Mouse (Mus musculus) kidney, adult 18-20 months (tissue): Measurements from ENCODE around the gene Arhgef3.
A peak's percentile ranks its signal among the peaks of the same experiment; 100 is the strongest.

Source experiments
- DNase-seq: peaks from one replicate; pipeline ENCODE4 v3.0.0; 2021

Arhgef3 gene

GRCm38 (mm10) chr14:27115991-27116390 lies 1.3 kb downstream of the Arhgef3 start:
- DNase-seq, result peak; percentile 31

- no peak for DNase-seq
Observed at GRCm38 (mm10) chr14:27116577-27117165, 2.0 kb downstream of the Arhgef3 start.

DNA sequence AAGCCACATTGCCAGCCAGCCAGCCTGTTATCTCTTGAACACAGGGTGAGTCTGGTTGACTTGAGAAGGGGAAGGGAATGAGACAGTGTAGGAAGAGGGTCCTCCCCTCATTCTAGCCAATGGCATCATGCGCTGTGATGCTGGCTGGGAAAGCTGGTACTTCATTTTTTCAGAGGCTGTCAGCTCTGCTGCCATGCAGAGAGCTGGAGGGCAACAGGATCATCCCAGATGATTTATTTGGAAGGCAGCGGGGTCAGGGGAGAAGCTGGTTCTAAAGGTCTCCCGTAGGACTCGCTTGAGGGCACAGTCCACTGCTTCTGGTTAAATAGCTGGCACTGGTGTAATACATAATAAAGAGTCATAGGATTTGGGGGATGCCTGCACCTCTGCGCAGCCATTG lies 3.8 kb downstream of the Arhgef3 start:
- peak; percentile 51 for DNase-seq

DNA sequence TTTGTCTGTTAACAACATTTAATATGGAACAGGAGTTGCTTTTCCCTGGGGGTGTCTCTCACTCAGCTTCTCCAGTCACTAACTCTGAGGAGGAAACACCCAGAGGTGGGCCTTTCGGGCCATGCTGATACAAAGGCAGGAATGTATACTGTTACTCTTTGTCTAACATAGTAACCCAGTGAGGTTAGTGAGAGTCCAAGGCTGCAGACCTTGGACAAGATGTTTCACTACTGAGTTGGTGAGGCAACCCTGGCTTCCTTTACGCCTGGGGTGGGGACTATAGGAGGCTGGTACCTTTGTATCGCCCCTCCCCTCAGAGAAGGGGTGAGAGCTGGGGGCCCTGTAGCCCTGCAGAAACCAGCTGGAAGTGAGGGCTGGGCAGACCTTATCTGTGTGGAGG lies 7.9 kb downstream of the Arhgef3 start:
- no peak for DNase-seq

DNA sequence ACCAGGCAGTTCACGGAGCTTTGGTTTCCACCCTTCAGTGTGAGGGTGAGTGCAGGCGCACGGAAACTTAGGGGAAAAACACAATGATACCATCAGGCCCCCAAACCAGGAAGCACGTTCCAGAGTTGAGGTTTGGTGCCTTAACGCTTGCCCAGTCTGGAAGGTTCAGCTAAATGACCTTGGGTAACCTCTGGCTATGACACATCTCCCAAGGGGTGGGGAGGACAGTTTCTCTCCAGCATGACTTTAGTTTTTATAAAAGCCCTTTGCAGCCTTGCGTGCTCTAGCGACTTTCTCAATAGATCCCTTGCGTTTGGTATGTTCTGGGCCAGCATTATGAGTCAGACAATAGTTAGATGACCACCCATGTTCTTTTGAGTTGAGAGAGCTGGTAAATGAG lies 8.8 kb downstream of the Arhgef3 start:
- DNase-seq, result no peak

GRCm38 (mm10) chr14:27130031-27130430 lies 15.3 kb downstream of the Arhgef3 start:
- DNase-seq, result no peak

GRCm38 (mm10) chr14:27130676-27131075 lies 16.0 kb downstream of the Arhgef3 start:
- no peak for DNase-seq

DNA sequence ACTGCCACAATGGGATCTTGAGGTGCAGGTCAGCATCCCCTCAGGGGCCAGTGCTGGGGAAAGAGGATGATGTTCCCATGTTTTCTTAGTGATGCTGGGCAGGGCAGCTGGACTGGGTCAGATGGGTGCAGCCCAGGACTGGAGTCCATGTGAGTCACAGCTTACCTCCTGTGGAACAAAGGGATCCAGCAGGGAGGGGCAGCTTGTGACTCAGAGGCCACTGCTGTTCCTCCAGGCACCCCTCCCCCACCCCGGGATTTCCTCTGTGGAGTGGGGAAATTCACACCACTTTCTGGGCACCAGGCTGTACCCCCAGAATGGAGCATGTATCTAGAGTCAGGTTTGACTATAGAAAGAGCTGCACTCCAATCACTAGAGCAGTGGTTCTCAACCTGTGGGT lies 16.8 kb downstream of the Arhgef3 start:
- DNase-seq, result no peak

GRCm38 (mm10) chr14:27138891-27139290 lies 24.2 kb downstream of the Arhgef3 start:
- DNase-seq, result no peak

DNA sequence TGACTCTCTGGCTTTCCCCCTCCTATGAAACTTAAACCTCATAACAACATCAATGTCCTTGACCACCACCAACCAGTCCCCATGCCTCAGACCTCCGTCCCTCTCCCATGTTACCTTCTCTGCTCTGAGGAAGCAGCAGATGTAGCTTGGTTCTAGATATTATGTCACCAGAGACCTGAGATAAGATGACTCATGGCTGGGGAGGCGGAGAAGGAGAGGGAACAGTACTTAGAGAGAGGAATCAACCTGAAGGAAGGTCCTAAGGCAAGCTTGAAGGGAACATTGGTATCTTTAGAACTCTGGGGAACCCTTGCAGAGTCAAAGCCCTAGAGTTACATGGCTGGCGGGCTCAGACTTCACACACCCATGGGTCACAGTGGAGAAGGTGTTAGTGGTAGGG lies 25.3 kb downstream of the Arhgef3 start:
- DNase-seq, result no peak

GRCm38 (mm10) chr14:27141486-27141885 lies 26.8 kb downstream of the Arhgef3 start:
- no peak for DNase-seq

- DNase-seq, result no peak
Observed at GRCm38 (mm10) chr14:27142680-27143079, 28.0 kb downstream of the Arhgef3 start.

DNA sequence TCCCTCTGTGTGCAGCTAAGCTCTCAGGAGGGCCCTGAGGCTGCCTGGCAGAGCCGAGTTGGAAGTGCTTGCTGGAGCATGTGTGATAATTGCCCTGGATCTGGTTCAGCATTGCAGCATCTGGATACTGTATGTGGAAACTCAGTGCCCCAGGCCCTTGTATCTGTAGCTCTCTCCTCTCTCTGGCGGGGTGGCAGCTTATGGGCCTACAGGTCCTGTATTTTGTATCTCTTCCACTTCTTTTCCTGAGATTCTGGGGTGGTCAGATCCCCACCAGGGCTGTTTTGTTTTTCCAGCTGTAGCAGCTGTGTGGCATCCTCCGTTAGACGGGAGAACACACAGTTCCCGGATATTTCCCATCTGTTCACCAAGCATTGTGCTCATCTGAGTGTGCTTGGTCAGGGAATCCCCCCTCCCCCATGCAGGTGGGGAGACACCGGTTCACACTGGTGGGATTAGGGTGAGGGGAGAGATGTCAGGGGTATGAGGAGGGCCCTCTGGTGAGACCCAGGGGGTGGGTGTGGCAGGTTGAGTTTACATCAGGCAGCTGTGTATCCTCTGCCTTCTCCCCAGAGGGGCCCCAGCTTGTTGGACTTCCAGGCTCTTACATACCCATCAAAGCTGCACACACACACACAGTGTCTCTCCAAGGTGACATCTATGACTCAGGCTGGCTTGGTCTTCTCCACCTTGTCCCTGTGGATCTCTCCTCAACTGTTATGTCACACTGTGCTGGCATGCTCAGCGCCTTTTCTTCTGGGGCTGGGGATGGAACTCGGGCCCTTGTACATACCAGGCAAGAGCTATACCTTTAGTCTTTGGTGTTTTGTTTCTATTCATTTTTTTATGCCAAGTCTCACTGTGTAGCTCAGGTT lies 30.7 kb downstream of the Arhgef3 start:
- DNase-seq, result no peak

- DNase-seq, result no peak
Observed at GRCm38 (mm10) chr14:27147726-27148125, 33.0 kb downstream of the Arhgef3 start.

DNA sequence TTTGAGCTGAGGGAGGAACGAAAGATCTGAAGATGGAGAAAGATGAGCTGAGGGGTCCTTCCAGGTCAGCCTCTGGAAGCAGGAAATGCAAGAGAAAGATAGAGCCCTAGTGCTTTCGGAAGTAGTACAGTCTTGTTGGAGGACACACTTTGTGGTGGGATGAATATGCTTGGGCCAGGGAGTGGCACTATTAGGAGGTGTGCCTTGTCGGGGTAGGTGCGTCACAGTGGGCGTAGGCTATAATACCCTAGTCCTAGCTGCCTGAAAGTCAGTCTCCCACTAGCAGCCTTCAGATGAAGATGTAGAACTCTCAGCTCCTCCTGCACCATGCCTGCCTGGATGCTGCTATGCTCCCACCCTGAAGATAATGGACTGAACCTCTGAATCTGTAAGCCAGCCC lies 34.7 kb downstream of the Arhgef3 start:
- DNase-seq, result no peak

- DNase-seq, result no peak
Observed at GRCm38 (mm10) chr14:27150011-27150640, 35.4 kb downstream of the Arhgef3 start.

GRCm38 (mm10) chr14:27151432-27151831 lies 36.7 kb downstream of the Arhgef3 start:
- DNase-seq, result peak; percentile 67

- no peak for DNase-seq
Observed at GRCm38 (mm10) chr14:27155088-27155487, 40.4 kb downstream of the Arhgef3 start.

GRCm38 (mm10) chr14:27156032-27156431 lies 41.3 kb downstream of the Arhgef3 start:
- DNase-seq, result no peak

- DNase-seq, result no peak
Observed at GRCm38 (mm10) chr14:27158133-27158532, 43.4 kb downstream of the Arhgef3 start.

GRCm38 (mm10) chr14:27158782-27159181 lies 44.1 kb downstream of the Arhgef3 start:
- no peak for DNase-seq

DNA sequence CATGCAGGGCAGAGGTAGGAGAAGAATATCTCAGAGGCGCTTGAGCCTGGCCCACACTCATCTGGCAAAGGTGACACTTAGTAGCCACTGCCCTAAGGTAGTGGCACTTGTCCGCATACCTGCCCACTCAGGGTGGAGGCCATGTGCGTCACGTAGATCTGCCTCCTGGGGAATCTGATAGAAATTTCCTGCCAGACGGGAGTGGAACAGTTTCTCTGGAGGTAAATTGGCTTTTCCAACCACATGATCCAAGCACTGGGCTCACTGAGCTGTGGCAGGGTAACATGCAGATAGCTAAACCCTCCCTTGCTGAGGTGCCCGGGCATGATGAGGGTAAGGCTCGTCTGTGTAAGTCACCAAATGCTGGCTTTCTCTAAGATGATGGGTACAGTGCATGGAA lies 46.1 kb downstream of the Arhgef3 start:
- DNase-seq, result no peak

DNA sequence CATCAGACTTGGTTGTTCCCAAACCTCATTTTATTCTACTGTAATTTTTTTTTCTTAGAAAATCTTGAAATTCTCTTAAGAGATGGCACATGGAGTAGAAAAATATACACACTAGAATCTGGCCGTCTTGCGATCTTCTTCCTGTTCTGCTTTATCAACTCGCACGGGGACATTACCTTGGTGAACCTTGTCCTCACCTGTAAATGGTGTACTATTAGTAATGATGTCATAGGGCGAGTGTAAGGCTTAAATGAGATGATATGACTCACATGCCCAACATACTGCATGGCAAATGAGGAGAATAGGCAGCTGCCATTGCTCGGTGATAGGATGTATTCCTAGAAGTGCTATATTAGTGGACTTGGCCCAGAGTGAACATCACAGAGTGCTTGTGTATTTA lies 49.9 kb downstream of the Arhgef3 start:
- DNase-seq, result no peak

DNA sequence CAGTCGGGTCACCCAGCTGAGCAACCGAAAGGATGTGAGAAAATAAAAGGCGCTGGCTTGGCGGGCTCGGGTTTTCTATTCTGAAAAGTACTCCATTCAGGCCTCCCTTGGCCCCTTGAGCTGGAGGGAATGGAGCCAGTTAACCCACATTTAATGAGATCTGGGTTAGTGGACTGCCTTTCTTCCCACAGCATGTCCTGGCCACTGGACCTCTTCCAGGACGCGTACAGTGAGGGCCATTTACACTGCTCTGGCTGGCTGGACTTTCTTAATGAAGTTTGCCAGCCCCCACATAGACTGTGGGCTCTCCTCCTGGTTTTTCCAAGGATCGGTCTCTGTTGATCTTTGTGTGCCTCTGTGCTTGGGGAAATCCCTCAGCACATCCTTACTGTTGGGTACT lies 52.1 kb downstream of the Arhgef3 start:
- peak; percentile 37 for DNase-seq
